Mouse (Mus musculus): ENCODE measurements around the gene Rnf2. TPM values are rescaled to one million over a fixed set of nuclear protein-coding genes. Genes with fewer than 3 reads are reported as not detected.

Gene Rnf2
- total and polyA plus RNA-seq, 3 experiments, result 7.4 to 18.3 (median 16.5) TPM

DNA sequence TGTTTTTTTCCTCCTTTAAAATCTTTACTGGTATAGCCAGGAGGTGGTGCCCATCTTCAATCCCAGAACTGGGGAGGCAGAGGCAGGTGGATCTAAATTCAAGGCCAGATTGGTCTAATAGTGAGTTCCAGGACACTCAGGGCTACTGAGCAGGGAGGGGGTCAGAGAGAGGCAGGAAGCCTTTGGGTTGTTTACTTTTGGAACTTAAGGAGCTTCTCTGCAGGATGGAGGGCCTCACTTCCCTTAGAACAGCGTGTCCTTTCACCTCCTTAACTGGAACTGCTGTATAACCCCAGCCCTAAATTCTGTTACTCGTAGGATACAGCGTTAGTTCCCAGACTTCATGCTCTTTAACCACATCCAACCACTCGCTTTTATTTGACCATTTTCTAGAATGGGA lies 10.1 kb upstream of the Rnf2 start:
- no peaks in the 10 kb centered on the region for H3K36me3 ChIP-seq (ENCODE audit: control insufficient read depth, insufficient read depth, low read length)
- H3K27me3 ChIP-seq (ENCODE audit: control insufficient read depth, insufficient read depth, low read length), result no peaks in the 10 kb centered on the region
- no peak overlapping the region for H3K4me3 ChIP-seq
- 0 out of 2 replicates have a peak, but pooled peaks have one; percentile 20 for TF ChIP-seq EP300 (IDR thresholded peaks at IDR 0.05; ENCODE audit: insufficient read depth, low read depth, low read length)
- no peak for TF ChIP-seq POLR2A (IDR thresholded peaks at IDR 0.05; ENCODE audit: insufficient read depth, low read depth, low read length)
- no peak overlapping the region; the same call in 1 of the 2 replicates for H3K9ac ChIP-seq (ENCODE audit: low read depth, low read length)
- no peak for DNase-seq
- H3K79me2 ChIP-seq (replicated peaks; ENCODE audit: control insufficient read depth, insufficient read depth, low read length), result no peaks in the 10 kb centered on the region
- intact Hi-C loops (cut with DNase I), result no loop called here
- 29% methylated on average over 4 of the region's 4 CpGs for WGBS
- no peak overlapping the region; the same call in 1 of the 2 replicates for H3K27ac ChIP-seq
- no peaks in the 10 kb centered on the region for H3K4me1 ChIP-seq (ENCODE audit: control insufficient read depth, insufficient read depth, low read length)

DNA sequence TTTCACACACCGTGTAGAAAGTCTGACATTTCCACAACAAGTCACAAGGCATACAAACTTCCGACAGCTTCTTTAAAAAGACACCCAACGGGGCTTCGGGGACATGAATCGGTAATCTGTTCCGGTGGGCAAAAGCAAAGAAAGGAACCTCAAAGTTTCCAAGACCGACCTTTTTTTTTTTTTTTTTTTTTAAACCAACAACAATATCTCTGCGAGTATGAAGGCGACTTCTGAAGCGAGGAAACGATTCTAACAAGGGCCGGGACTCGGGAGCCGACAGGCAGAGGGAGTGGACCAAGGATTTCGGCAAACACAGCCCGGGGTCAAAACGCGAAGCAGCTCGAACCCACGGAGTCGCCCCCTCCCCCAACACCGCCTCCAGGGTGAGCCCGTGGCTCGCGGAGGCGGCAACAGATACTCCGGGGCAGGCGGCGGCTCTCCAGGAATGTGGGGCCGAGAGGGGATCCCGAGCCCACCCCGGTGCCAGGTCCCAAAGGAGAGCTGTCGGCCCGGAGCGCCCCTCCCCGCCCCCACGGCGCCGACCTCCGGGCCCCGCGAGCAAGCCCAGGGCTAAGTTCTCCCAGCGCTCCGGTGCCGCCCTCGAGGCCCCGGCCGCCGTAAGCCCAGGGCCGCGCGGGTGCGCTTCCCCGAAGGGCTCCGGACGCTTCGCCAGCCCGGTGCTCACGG lies 797 bp downstream of the Rnf2 start:
- Histone ChIP-seq H3K27ac (peak overlapping the region; percentile 83), H3K4me3 (peak overlapping the region; percentile 77), H3K4me1 (ENCODE audit: control insufficient read depth, insufficient read depth, low read length) (peaks cover 3% of the 10 kb centered on the region), H3K36me3 (ENCODE audit: control insufficient read depth, insufficient read depth, low read length) (peaks cover 5% of the 10 kb centered on the region), H3K27me3 (ENCODE audit: control insufficient read depth, insufficient read depth, low read length) (no peaks in the 10 kb centered on the region), H3K79me2 (replicated peaks; ENCODE audit: control insufficient read depth, insufficient read depth, low read length) (no peaks in the 10 kb centered on the region; the same call in 1 of the 2 replicates), H3K9ac (ENCODE audit: low read depth, low read length) (peak overlapping the region; percentile 98)
- DNase-seq, result peak; percentile 73 to 76
- intact Hi-C loops (cut with DNase I), result loop anchor here (1.0 to 5.0 kb wide), 2 partner anchors 72 to 252 kb away; partner anchors contain the start of genes Swt1 and Trmt1l
- under 1% methylated on average over 59 of the region's 59 CpGs for WGBS
- TF ChIP-seq CTCF (IDR thresholded peaks at IDR 0.05), result no peak
- no peak for TF ChIP-seq EP300 (IDR thresholded peaks at IDR 0.05; ENCODE audit: insufficient read depth, low read depth, low read length)
- TF ChIP-seq POLR2A (IDR thresholded peaks at IDR 0.05; ENCODE audit: insufficient read depth, low read depth, low read length), result no peak

DNA sequence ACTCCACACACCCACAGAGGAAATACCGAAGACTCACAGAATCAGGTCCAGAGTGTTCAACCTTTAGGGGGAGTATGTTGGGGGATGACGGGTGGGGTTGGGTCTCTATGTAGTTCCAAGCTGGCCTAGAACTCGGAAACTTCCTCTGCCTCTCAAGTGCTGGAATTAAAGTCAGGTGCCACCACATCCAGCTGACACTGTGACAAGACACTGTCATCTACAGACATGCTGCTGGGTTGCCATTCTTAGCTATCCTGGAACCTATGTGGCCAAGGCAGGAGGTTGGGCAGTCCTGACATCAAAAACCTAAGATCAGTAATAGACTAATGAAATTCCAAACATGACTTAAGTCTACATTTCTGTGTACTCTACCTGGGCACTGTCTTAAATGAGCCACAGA lies 2.4 kb downstream of the Rnf2 start:
- no peak overlapping the region for H3K4me3 ChIP-seq

DNA sequence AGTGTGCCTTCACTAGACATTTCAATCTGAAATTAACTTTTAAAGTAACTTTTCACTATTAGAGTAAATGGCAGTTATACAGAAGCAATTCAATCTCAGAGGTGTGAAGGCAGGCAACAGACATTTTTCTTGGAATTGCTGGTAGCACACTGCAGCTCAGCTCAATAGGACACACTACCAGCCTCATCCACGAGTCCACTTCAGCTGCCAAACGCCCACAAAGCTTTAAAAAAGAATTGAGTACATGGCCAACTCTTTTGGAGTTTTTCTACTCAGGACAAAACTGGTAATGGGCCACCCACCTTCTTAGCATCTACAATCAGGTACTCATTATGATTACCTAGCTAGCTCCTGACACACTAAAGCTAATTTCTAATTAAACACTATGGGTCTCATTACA lies 2.8 kb downstream of the Rnf2 start:
- H3K4me1 ChIP-seq (ENCODE audit: control insufficient read depth, insufficient read depth, low read length), result peaks cover 6% of the 10 kb centered on the region

More for the DNA sequence above, 2.4 kb downstream of the Rnf2 start:
- 62% methylated on average over 3 of the region's 3 CpGs for WGBS
- Histone ChIP-seq H3K4me1 (ENCODE audit: control insufficient read depth, insufficient read depth, low read length) (peaks cover 6% of the 10 kb centered on the region), H3K36me3 (ENCODE audit: control insufficient read depth, insufficient read depth, low read length) (peaks cover 5% of the 10 kb centered on the region), H3K27me3 (ENCODE audit: control insufficient read depth, insufficient read depth, low read length) (no peaks in the 10 kb centered on the region), H3K9ac (ENCODE audit: low read depth, low read length) (no peak overlapping the region), H3K27ac (no peak overlapping the region), H3K79me2 (replicated peaks; ENCODE audit: control insufficient read depth, insufficient read depth, low read length) (no peaks in the 10 kb centered on the region; the same call in 1 of the 2 replicates)
- DNase-seq, result no peak
- TF ChIP-seq EP300 (IDR thresholded peaks at IDR 0.05; ENCODE audit: insufficient read depth, low read depth, low read length) (no peak), CTCF (IDR thresholded peaks at IDR 0.05) (no peak), POLR2A (IDR thresholded peaks at IDR 0.05; ENCODE audit: insufficient read depth, low read depth, low read length) (no peak)
- intact Hi-C loops (cut with DNase I), result no loop called here

DNA sequence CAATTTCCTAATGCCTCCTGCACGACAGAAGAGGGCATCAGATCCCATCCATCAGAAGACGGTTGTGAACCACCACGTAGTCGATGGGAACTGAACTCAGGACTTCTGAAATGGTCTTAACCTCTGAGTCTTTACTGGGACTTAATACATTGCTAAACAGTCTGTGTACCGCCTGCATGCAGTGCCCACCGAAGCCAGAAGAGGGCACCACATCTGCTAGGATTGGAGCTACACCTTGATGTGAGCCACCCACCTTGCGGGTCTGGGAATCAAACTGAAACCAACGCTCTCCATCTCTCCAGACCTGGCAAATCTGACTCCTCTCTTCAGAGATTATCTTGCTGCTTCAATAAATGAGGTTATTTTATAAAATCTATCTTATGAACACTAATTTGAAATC lies 3.7 kb downstream of the Rnf2 start:
- Histone ChIP-seq H3K4me3 (no peak overlapping the region), H3K4me1 (ENCODE audit: control insufficient read depth, insufficient read depth, low read length) (peaks cover 6% of the 10 kb centered on the region), H3K36me3 (ENCODE audit: control insufficient read depth, insufficient read depth, low read length) (peaks cover 5% of the 10 kb centered on the region), H3K27ac (no peak overlapping the region), H3K9ac (ENCODE audit: low read depth, low read length) (no peak overlapping the region), H3K27me3 (ENCODE audit: control insufficient read depth, insufficient read depth, low read length) (no peaks in the 10 kb centered on the region), H3K79me2 (replicated peaks; ENCODE audit: control insufficient read depth, insufficient read depth, low read length) (no peaks in the 10 kb centered on the region; the same call in none of the 2 replicates)
- TF ChIP-seq EP300 (IDR thresholded peaks at IDR 0.05; ENCODE audit: insufficient read depth, low read depth, low read length) (no peak), CTCF (IDR thresholded peaks at IDR 0.05) (peak; percentile 69)
- peak in 1 of 2 experiments; percentile 53 for DNase-seq
- 88% methylated on average over 8 of the region's 8 CpGs for WGBS
- intact Hi-C loops (cut with DNase I), result no loop called here

More for the DNA sequence above, 2.8 kb downstream of the Rnf2 start:
- 49% methylated on average over 2 of the region's 2 CpGs for WGBS
- Histone ChIP-seq H3K79me2 (replicated peaks; ENCODE audit: control insufficient read depth, insufficient read depth, low read length) (no peaks in the 10 kb centered on the region; the same call in 1 of the 2 replicates), H3K36me3 (ENCODE audit: control insufficient read depth, insufficient read depth, low read length) (peaks cover 5% of the 10 kb centered on the region), H3K4me3 (no peak overlapping the region), H3K9ac (ENCODE audit: low read depth, low read length) (no peak overlapping the region), H3K27ac (no peak overlapping the region), H3K27me3 (ENCODE audit: control insufficient read depth, insufficient read depth, low read length) (no peaks in the 10 kb centered on the region)
- intact Hi-C loops (cut with DNase I), result no loop called here
- DNase-seq, result no peak
- TF ChIP-seq CTCF (IDR thresholded peaks at IDR 0.05), result no peak
- TF ChIP-seq EP300 (IDR thresholded peaks at IDR 0.05; ENCODE audit: insufficient read depth, low read depth, low read length), result no peak
- TF ChIP-seq POLR2A (IDR thresholded peaks at IDR 0.05; ENCODE audit: insufficient read depth, low read depth, low read length), result no peak

DNA sequence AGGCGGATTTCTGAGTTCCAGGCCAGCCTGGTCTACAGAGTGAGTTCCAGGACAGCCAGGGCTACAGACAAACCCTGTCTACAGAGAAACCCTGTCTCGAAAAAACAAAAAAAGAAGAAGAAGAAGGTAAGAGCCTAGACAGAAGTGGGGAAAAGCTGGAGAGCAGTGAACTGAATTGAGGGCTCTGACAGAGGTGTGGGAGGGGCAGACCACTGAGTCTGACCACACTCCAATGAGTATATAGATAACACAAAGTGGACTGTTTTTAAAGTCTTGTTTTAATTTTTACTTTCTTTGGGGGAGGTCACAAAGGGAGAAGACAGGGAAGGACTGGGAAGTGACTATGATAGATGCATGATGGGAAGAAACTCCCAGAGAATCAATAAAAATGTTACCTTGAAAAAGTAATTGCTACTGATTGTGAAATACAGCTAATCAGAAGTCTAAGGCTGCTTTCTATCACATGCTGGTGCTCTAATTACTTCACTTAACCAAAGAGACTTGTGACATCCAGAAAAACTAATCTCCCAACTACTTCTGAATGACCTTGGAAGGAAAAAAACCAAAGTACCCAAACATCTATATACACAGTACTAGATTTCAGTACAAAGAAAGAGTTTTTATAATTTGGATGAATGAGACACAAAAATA lies 5.0 kb downstream of the Rnf2 start:
- intact Hi-C loops (cut with DNase I), result no loop called here
- 87% methylated on average over 2 of the region's 2 CpGs for WGBS
- peaks cover 5% of the 10 kb centered on the region for H3K36me3 ChIP-seq (ENCODE audit: control insufficient read depth, insufficient read depth, low read length)
- no peak for DNase-seq
- no peak overlapping the region for H3K9ac ChIP-seq (ENCODE audit: low read depth, low read length)
- peaks cover 4% of the 10 kb centered on the region for H3K79me2 ChIP-seq (replicated peaks; ENCODE audit: control insufficient read depth, insufficient read depth, low read length)
- H3K27me3 ChIP-seq (ENCODE audit: control insufficient read depth, insufficient read depth, low read length), result no peaks in the 10 kb centered on the region
- TF ChIP-seq POLR2A (IDR thresholded peaks at IDR 0.05; ENCODE audit: insufficient read depth, low read depth, low read length), result no peak
- no peak for TF ChIP-seq CTCF (IDR thresholded peaks at IDR 0.05)
- TF ChIP-seq EP300 (IDR thresholded peaks at IDR 0.05; ENCODE audit: insufficient read depth, low read depth, low read length), result no peak
- H3K4me3 ChIP-seq, result no peak overlapping the region
- H3K4me1 ChIP-seq (ENCODE audit: control insufficient read depth, insufficient read depth, low read length), result peaks cover 6% of the 10 kb centered on the region
- no peak overlapping the region for H3K27ac ChIP-seq
